Mouse (Mus musculus) heart, adult 18-20 months (tissue): ENCODE measurements around the gene Cxcr3. TPM values are rescaled to one million over a fixed set of nuclear protein-coding genes. Genes with fewer than 3 reads are reported as not detected.

Source experiments
- total RNA-seq, 2 experiments: library from RNA; stranded (reverse); gene quantifications; 2 replicates each; pipeline ENCODE4 v1.2.3; 2021

Cxcr3 gene
- total RNA-seq, 2 experiments from 2014 or later = 0.20 to 0.54 TPM

Other genes starting within 250 kb of the Cxcr3 start
- gene Taf1, start 201.5 kb downstream of the Cxcr3 start, total RNA-seq = 10 to 100 TPM; 14.6 to 17.6 TPM
- gene Ogt, start 94.2 kb downstream of the Cxcr3 start, total RNA-seq = 10 to 100 TPM; 42.5 to 56.8 TPM
- gene Gm4779, start 60.2 kb upstream of the Cxcr3 start, total RNA-seq = not detected
- not detected for gene 8030474K03Rik, start 60.4 kb upstream of the Cxcr3 start, total RNA-seq
- 1 to 10 TPM; 4.2 to 5.0 TPM for gene Nhsl2, start 115.1 kb upstream of the Cxcr3 start, total RNA-seq